24 mouse cellular contexts compared by ENCODE assay signal in the genomic region with DNA sequence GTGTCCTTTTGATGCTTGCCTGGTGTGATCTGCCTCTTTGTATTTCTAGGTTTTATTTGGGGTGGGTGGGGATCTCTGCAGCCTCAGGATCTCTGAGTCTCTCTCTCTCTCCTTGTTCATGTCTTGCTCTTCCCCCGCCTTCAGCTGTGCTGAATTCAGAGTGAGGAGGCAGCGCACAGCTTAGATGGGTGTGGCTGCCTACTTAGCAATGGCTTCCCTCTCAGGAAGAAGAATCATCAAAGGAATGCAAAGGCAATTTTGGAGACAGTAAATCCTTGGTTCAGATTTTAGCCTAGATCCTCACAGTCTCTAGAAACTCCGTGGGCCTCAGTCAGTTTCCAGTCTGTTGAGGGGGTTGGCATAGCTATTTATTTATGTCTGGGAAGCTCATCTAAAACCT.
DNase-seq lines count a peak whose midpoint lies in the region; ATAC-seq lines count a peak whose summit lies in the region.
"Had no signal": no experiment of that assay in that cellular context is flagged by ENCODE, and none has a peak within 500 bp of the region (broad histone marks: within the 10 kb centered on the region; RNA-seq: fewer than 3 reads in every experiment).

No protein-coding gene starts in this region.

- H3K9me3 ChIP-seq in liver, embryonic 11.5 days (ENCODE audit: control insufficient read depth, low read length), result no peaks in the 10 kb centered on the region
- H3K9me3 ChIP-seq: embryonic facial prominence, embryonic 12.5 days; hindbrain, embryonic 13.5 days; neural tube, embryonic 13.5 days; stomach, embryonic 15.5 days had no signal

- DNase-seq in frontal cortex, postnatal 10 days (ENCODE audit: low spot score in 2 of 2), result no peak
- peak; percentile 58 to 60 for DNase-seq in right cerebral cortex, adult 2 months (ENCODE audit: low spot score in 2 of 2)
- DNase-seq in right cerebral cortex, postnatal 14 days, result no peak
- DNase-seq in left cerebral cortex, postnatal 14 days (ENCODE audit: low spot score in 2 of 2), result peak; percentile 38 to 59
- DNase-seq in cerebellum, adult 9-10 months, result no peak
- no peak for DNase-seq in liver, embryonic 11.5 days (ENCODE audit: low spot score)
- DNase-seq: adrenal gland, postnatal 25 days; cerebellum, postnatal 14 days; gastrocnemius, postnatal 25 days; heart, adult 18-20 months; kidney, adult 18-20 months; kidney, postnatal 4 days; liver, postnatal 0 days; thymus, adult 18-20 months; thymus, postnatal 36 days had no signal

- H3K36me3 ChIP-seq in liver, embryonic 11.5 days (ENCODE audit: control insufficient read depth, insufficient read depth, low read length), result no peaks in the 10 kb centered on the region
- H3K36me3 ChIP-seq: embryonic facial prominence, embryonic 12.5 days; hindbrain, embryonic 13.5 days; neural tube, embryonic 13.5 days; stomach, embryonic 15.5 days had no signal

- no peak overlapping the region for H3K4me2 ChIP-seq in liver, embryonic 11.5 days
- H3K4me2 ChIP-seq: embryonic facial prominence, embryonic 12.5 days; hindbrain, embryonic 13.5 days; neural tube, embryonic 13.5 days; stomach, embryonic 15.5 days had no signal

- no peaks in the 10 kb centered on the region for H3K4me1 ChIP-seq in liver, embryonic 11.5 days (replicated peaks; ENCODE audit: control insufficient read depth, insufficient read depth, low read length)
- H3K4me1 ChIP-seq: embryonic facial prominence, embryonic 12.5 days; hindbrain, embryonic 13.5 days; neural tube, embryonic 13.5 days; stomach, embryonic 15.5 days had no signal

- no peak overlapping the region for H3K9ac ChIP-seq in liver, embryonic 11.5 days (ENCODE audit: low read depth, low read length)
- H3K9ac ChIP-seq: embryonic facial prominence, embryonic 12.5 days; hindbrain, embryonic 13.5 days; liver, postnatal 0 days; neural tube, embryonic 13.5 days; stomach, embryonic 15.5 days had no signal

- no peak overlapping the region for H3K27ac ChIP-seq in liver, embryonic 11.5 days (ENCODE audit: low read depth, low read length)
- H3K27ac ChIP-seq: embryonic facial prominence, embryonic 12.5 days; hindbrain, embryonic 13.5 days; macrophage; neural tube, embryonic 13.5 days; stomach, embryonic 15.5 days had no signal

- peak; percentile 97 for ATAC-seq in frontal cortex, adult (ENCODE audit: low TSS enrichment)
- no peak for ATAC-seq in liver, embryonic 11.5 days (replicated peaks; ENCODE audit: low FRiP score)
- ATAC-seq: liver, postnatal 0 days; lung, postnatal 0 days; midbrain, embryonic 16.5 days had no signal

- no peaks in the 10 kb centered on the region for H3K27me3 ChIP-seq in liver, embryonic 11.5 days (replicated peaks; ENCODE audit: control insufficient read depth, insufficient read depth, low read length)
- H3K27me3 ChIP-seq: embryonic facial prominence, embryonic 12.5 days; hindbrain, embryonic 13.5 days; neural tube, embryonic 13.5 days; stomach, embryonic 15.5 days had no signal

- intact Hi-C loops in left cerebral cortex, postnatal 14 days (cut with DNase I), result no loop called here

- WGBS in liver, embryonic 11.5 days, result 64% methylated on average over 3 of the region's 3 CpGs

- no peak overlapping the region for H3K4me3 ChIP-seq in liver, embryonic 11.5 days (ENCODE audit: low read depth, low read length)
- H3K4me3 ChIP-seq: embryonic facial prominence, embryonic 12.5 days; hindbrain, embryonic 13.5 days; myocyte; neural tube, embryonic 13.5 days; stomach, embryonic 15.5 days had no signal

Comparison
In these comparisons a context has a peak if more than half of its experiments do, and no peak if none do; other contexts are left out.
1. DNase-seq: peak in right cerebral cortex, adult 2 months (2 of 2) and left cerebral cortex, postnatal 14 days (2 of 2); none in frontal cortex, postnatal 10 days (0 of 2), right cerebral cortex, postnatal 14 days (single experiment), cerebellum, adult 9-10 months (single experiment) and liver, embryonic 11.5 days (single experiment).